Mouse (Mus musculus): ENCODE results near the gene Btg2. TPM values are rescaled to one million over a fixed set of nuclear protein-coding genes. Genes with fewer than 3 reads are reported as not detected.

Btg2 gene
- total and polyA plus RNA-seq, 3 experiments, result 7.2 to 19.7 (median 11.6) TPM

GRCm38 (mm10) chr1:134092368-134092767 is 13.4 kb upstream of the Btg2 start:
- Histone ChIP-seq H3K4me1 (ENCODE audit: control insufficient read depth in 1 of 2, insufficient read depth in 2 of 2) (peaks cover 18 to 35% of the 10 kb centered on the region in 2 experiments), H3K4me3 (replicated peaks in 1 of 3; ENCODE audit: low read depth in 2 of 3, low read length in 2 of 3, poor library complexity in 1 of 3) (peak overlapping the region in 2 of 3 experiments; percentile 5 to 19), H3K9me3 (replicated peaks; ENCODE audit: low read length) (no peaks in the 10 kb centered on the region), H3K27ac (ENCODE audit: insufficient read depth, low read depth) (no peak overlapping the region), H3K4me2 (ENCODE audit: insufficient read depth, low read depth, poor library complexity, severe bottlenecking) (peak overlapping the region; percentile 39), H3K36me3 (replicated peaks in 1 of 2; ENCODE audit: control insufficient read depth in 1 of 2, insufficient read depth in 1 of 2, low read length in 1 of 2) (no peaks in the 10 kb centered on the region), H3K9ac (ENCODE audit: insufficient read depth, low read depth) (peak overlapping the region; percentile 36; the same call in 1 of the 2 replicates), H3K79me2 (replicated peaks; ENCODE audit: control insufficient read depth, extremely low read depth, insufficient read depth, poor library complexity, severe bottlenecking) (no peaks in the 10 kb centered on the region), H3K27me3 (replicated peaks) (peaks cover 44% of the 10 kb centered on the region)
- no peak for DNase-seq (ENCODE audit: extremely low read depth)
- TF ChIP-seq MEF2A (IDR thresholded peaks at IDR 0.05; ENCODE audit: borderline replicate concordance, low read depth, low read length) (no peak), ELF1 (IDR thresholded peaks at IDR 0.05; ENCODE audit: low read depth, low read length) (no peak), POLR2AphosphoS2 (IDR thresholded peaks at IDR 0.05; ENCODE audit: low read depth, low read length) (no peak), RAD21 (IDR thresholded peaks at IDR 0.05; ENCODE audit: low read depth, low read length) (no peak), POLR2A (IDR thresholded peaks at IDR 0.05; ENCODE audit: low read depth, low read length) (no peak), JUN (IDR thresholded peaks at IDR 0.05; ENCODE audit: insufficient read depth, low read depth, low read length) (no peak), IRF4 (IDR thresholded peaks at IDR 0.05; ENCODE audit: low read depth, low read length) (no peak), USF1 (IDR thresholded peaks at IDR 0.05; ENCODE audit: low read depth, low read length) (no peak), JUND (conservative IDR thresholded peaks at IDR 0.05; ENCODE audit: low read depth, low read length) (no peak), CHD1 (IDR thresholded peaks at IDR 0.05; ENCODE audit: low read depth, low read length) (no peak), UBTF (IDR thresholded peaks at IDR 0.05; ENCODE audit: low read depth, low read length) (no peak)
- in situ Hi-C loops (cut with MboI; ENCODE audit: low pct_ligation_motif_present, low pct_unique_long_range_greater_than_20kb, low sequenced_read_pairs) (no loop called here), dilution Hi-C loops (cut with MboI; ENCODE audit: extremely low pct_ligation_motif_present, extremely low pct_unique_long_range_greater_than_20kb, low sequenced_read_pairs) (no loop called here)

GRCm38 (mm10) chr1:134091851-134092250 is 12.9 kb upstream of the Btg2 start:
- H3K27me3 ChIP-seq (replicated peaks), result peaks cover 44% of the 10 kb centered on the region
- H3K4me1 ChIP-seq (ENCODE audit: control insufficient read depth in 1 of 2, insufficient read depth in 2 of 2), result peaks cover 18 to 36% of the 10 kb centered on the region in 2 experiments
- H3K9me3 ChIP-seq (replicated peaks; ENCODE audit: low read length), result no peaks in the 10 kb centered on the region
- TF ChIP-seq SIN3A (IDR thresholded peaks at IDR 0.05; ENCODE audit: low read length) (no peak), NELFE (IDR thresholded peaks at IDR 0.05; ENCODE audit: low read depth, low read length) (no peak), MYC (IDR thresholded peaks at IDR 0.05; ENCODE audit: low read depth, low read length) (no peak), PAX5 (IDR thresholded peaks at IDR 0.05; ENCODE audit: low read length) (no peak), EP300 (IDR thresholded peaks at IDR 0.05; ENCODE audit: low read length) (no peak), MAZ (IDR thresholded peaks at IDR 0.05; ENCODE audit: low read depth, low read length) (no peak), KAT2A (IDR thresholded peaks at IDR 0.05; ENCODE audit: insufficient replicate concordance, low read length) (no peak), ZMIZ1 (IDR thresholded peaks at IDR 0.05; ENCODE audit: low read depth, low read length) (no peak)
- in situ Hi-C loops (cut with MboI; ENCODE audit: low pct_ligation_motif_present, low pct_unique_long_range_greater_than_20kb, low sequenced_read_pairs) (no loop called here), dilution Hi-C loops (cut with MboI; ENCODE audit: extremely low pct_ligation_motif_present, extremely low pct_unique_long_range_greater_than_20kb, low sequenced_read_pairs) (no loop called here)
- H3K4me3 ChIP-seq (replicated peaks in 1 of 3; ENCODE audit: low read depth in 2 of 3, low read length in 2 of 3, poor library complexity in 1 of 3), result no peak overlapping the region
- no peaks in the 10 kb centered on the region for H3K79me2 ChIP-seq (replicated peaks; ENCODE audit: control insufficient read depth, extremely low read depth, insufficient read depth, poor library complexity, severe bottlenecking)
- no peak overlapping the region for H3K9ac ChIP-seq (ENCODE audit: insufficient read depth, low read depth)
- H3K4me2 ChIP-seq (ENCODE audit: insufficient read depth, low read depth, poor library complexity, severe bottlenecking), result no peak overlapping the region
- no peak for DNase-seq (ENCODE audit: extremely low read depth)
- H3K36me3 ChIP-seq (replicated peaks in 1 of 2; ENCODE audit: control insufficient read depth in 1 of 2, insufficient read depth in 1 of 2, low read length in 1 of 2), result no peaks in the 10 kb centered on the region
- no peak overlapping the region for H3K27ac ChIP-seq (ENCODE audit: insufficient read depth, low read depth)

Data from CH12.LX (cell line).